Mouse (Mus musculus): ENCODE results near the gene Cyp2d10. TPM values are rescaled to one million over a fixed set of nuclear protein-coding genes. Genes with fewer than 3 reads are reported as not detected.

The Cyp2d10 gene
- under 1 TPM; 0.31 to 0.44 TPM for polyA plus RNA-seq (2017; shearing (Covaris generic))

GRCm38 (mm10) chr15:82406981-82407380 is at the start of gene Cyp2d10:
Gene Cyp2d10, minus strand, starts transcription at chr15:82407195.

GRCm38 (mm10) chr15:82433137-82433536 is 26.1 kb upstream of the Cyp2d10 start, which contains the start of gene Cyp2d9:
Gene Cyp2d9, plus strand, starts transcription at chr15:82433437.

GRCm38 (mm10) chr15:82393922-82394321 is 13.1 kb downstream of the Cyp2d10 start, which contains the start of gene Cyp2d11:
Gene Cyp2d11, minus strand, starts transcription at chr15:82394022.

GRCm38 (mm10) chr15:82379871-82380713 is 26.9 kb downstream of the Cyp2d10 start, which contains the start of gene Cyp2d22:
Gene Cyp2d22, minus strand, starts transcription at chr15:82380260.

GRCm38 (mm10) chr15:82354126-82354945 is 52.7 kb downstream of the Cyp2d10 start, which contains the start of gene Ndufa6:
Gene Ndufa6, minus strand, starts transcription at chr15:82354322.

Other genes with a start within 250 kb of the Cyp2d10 start
- 1 to 10 TPM in 1 of 2 experiments, under 1 TPM in 1; 0.13 to 1.5 TPM for gene Shisa8, start 194.4 kb downstream of the Cyp2d10 start, polyA plus RNA-seq (2017; shearing (Covaris generic))
- gene Tnfrsf13c, start 182.8 kb downstream of the Cyp2d10 start, polyA plus RNA-seq (2017; shearing (Covaris generic)), result 1 to 10 TPM; 4.3 to 7.4 TPM
- 1 to 10 TPM; 2.5 to 6.1 TPM for gene Cenpm, start 162.4 kb downstream of the Cyp2d10 start, polyA plus RNA-seq (2017; shearing (Covaris generic))
- 1 to 10 TPM in 1 of 2 experiments, not detected in 1; 1.0 TPM for gene 1500009C09Rik, start 154.8 kb downstream of the Cyp2d10 start, polyA plus RNA-seq (2017; shearing (Covaris generic))
- 1 to 10 TPM in 1 of 2 experiments, under 1 TPM in 1; 0.45 to 2.1 TPM for gene Sept3, start 132.3 kb downstream of the Cyp2d10 start, polyA plus RNA-seq (2017; shearing (Covaris generic))
- under 1 TPM in 1 of 2 experiments, not detected in 1; 0.53 TPM for gene Wbp2nl, start 108.2 kb downstream of the Cyp2d10 start, polyA plus RNA-seq (2017; shearing (Covaris generic))
- gene Naga, start 68.3 kb downstream of the Cyp2d10 start, polyA plus RNA-seq (2017; shearing (Covaris generic)), result 10 to 100 TPM; 66.4 to 73.4 TPM
- 10 to 100 TPM in 1 of 2 experiments, 1 to 10 TPM in 1; 3.7 to 11.0 TPM for gene Pheta2, start 68.3 kb downstream of the Cyp2d10 start, polyA plus RNA-seq (2017; shearing (Covaris generic))
- gene Smdt1, start 68.2 kb downstream of the Cyp2d10 start, polyA plus RNA-seq (2017; shearing (Covaris generic)), result 100 to 1,000 TPM; 162 to 165 TPM
- gene Ndufa6, start 52.9 kb downstream of the Cyp2d10 start, polyA plus RNA-seq (2017; shearing (Covaris generic)), result 100 to 1,000 TPM; 263 to 291 TPM
- gene Cyp2d22, start 26.9 kb downstream of the Cyp2d10 start, polyA plus RNA-seq (2017; shearing (Covaris generic)), result 1 to 10 TPM; 6.8 to 9.8 TPM
- not detected for gene Cyp2d11, start 13.2 kb downstream of the Cyp2d10 start, polyA plus RNA-seq (2017; shearing (Covaris generic))
- gene Cyp2d9, start 26.2 kb upstream of the Cyp2d10 start, polyA plus RNA-seq (2017; shearing (Covaris generic)), result under 1 TPM in 1 of 2 experiments, not detected in 1; 0.93 TPM
- gene Cyp2d12, start 147.9 kb upstream of the Cyp2d10 start, polyA plus RNA-seq (2017; shearing (Covaris generic)), result under 1 TPM; 0.12 to 0.27 TPM
- under 1 TPM in 1 of 2 experiments, not detected in 1; 0.94 TPM for gene Cyp2d34, start 213.8 kb upstream of the Cyp2d10 start, polyA plus RNA-seq (2017; shearing (Covaris generic))